Mouse (Mus musculus): Measurements from ENCODE around the gene Lnx2.

The Lnx2 gene

DNA sequence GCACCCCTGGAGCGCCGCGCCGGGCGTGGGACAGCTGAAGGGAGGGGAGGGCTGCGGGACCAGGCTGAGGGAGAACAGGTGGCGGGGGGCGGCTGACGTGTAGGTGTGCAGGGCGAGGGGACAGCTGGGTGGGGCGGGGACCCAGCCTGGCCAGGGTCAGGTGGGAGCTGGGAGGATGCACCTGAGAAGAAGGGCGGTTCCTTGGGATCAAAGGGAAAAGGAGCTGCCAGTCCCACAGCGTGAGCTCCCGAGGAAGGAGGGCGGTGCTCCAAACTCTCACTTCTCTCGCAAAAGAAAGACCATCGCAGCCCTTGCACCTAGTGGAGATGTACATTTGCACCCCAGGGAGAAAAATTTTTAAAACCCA lies 396 bp upstream of the Lnx2 start, which contains the start of gene Polr1d:
TSS of gene Polr1d (plus strand) at position 252 of the 367 bp plus-strand sequence.
- DNase-seq (ENCODE audit: low spot score): no peak

DNA sequence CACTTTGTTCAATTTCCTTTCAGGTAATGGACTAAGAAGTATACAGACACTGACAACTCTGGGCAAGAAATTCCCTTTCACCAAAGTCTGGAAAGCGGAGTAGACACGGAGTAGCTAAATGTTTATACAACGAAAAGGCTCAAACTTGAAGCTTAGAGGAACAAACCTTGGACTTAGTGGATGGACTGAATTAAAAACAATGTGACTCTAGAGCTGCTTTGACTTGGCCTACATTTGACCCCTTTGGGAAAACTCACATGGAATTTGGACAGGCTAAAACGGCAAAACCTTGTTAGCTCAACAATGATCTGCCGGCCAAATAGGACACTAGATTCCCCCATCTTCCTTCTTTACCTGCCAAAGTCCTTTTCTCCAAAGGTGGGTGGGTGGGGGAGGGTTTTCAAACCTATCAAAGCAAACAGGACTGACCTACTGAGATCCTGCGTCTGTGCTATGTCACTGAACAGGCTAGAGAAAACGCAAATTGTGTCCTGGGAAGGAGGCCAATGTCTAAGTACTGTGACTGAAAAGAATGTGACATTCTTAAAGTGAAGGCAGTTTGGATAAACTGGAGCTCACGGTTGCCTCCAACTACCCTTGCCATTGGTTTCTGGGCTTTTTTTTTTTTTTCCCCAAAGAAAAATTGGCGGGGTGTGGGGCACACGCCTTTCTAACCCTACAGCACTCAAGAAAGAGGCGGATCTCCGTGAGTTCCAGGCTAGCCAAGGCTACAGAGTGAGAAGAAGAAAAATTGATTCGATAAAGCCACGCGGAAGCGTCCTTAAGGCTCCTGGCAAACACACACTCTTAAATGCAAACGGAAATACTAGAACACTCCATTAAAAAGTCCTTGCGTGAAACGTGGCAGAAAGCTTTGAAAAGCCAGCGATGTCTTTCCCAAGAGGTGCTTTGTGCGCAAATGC lies 1.0 kb downstream of the Lnx2 start:
- peak; percentile 32 for DNase-seq (ENCODE audit: low spot score)

DNA sequence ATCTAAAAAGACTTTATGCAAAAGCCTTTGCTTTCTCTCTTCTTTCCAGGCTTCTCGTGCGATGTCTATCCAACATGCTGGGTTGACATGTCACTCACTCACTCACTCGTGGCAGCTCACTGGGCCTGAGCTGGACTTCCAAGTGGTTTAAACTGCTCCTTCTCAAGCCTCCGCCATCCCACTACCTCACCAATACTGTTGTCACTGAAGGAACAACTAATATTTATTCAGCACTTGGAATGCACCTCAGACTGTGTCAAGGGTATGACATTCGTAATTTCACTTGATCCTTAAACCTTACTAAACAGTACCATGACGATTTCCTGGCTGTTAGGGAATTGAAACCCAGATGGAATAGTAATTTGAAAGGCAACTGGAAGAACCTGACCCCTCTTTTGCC lies 2.6 kb downstream of the Lnx2 start:
- no peak for DNase-seq (ENCODE audit: low spot score)

DNA sequence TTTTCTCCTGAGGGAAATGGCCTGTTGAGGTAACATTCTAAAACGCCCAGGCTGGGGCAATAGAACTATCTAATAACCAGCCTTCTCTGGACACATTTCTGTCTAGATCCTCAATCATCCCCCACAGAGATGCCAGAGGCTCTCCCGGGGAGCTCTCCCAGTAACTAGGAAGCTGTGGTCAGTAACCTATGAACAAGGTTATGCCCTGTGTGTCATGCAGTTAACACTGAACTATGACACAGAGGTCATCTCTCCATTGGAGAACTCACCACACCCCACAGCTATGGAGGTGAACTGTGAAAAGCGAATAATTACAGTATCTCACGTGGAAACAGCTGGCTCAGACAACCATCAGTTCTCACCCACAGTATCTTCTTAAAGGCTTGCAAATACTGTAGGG lies 4.5 kb downstream of the Lnx2 start:
- no peak for DNase-seq (ENCODE audit: low spot score)

DNA sequence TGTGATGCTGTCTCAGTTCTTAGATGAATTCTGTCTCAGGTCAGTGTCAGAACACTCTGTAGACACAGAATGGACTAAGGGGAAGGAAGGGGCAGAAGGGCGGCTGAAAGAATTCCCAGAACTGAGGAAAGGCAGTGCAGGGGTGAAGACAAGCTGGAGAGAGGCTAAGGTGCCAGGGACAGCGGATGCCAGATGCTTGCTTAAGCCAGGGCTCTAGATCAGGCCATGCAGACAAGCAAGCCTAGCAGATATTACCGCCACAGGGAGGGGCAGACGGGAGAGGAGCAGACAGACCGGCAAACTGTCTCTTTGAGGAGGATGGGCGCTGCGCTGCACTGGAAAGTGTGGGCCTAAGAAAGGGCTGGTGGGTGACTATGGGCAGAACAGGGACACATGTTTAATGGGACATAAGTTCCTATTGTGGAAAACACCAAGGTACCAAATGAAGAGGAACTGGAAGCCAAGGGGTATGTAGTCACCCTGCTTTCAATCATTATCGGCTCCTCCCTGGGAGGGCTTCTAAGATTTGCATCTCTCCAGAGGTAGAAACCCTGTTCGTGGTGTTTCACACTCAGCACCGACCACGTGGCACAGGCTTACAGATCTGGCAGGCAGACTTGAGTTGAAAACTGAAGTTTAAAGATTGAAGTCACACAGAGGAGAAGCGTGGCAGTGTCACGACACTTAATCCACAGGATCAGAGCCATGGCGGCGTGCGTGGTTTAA lies 5.4 kb downstream of the Lnx2 start:
- DNase-seq (ENCODE audit: low spot score): no peak

DNA sequence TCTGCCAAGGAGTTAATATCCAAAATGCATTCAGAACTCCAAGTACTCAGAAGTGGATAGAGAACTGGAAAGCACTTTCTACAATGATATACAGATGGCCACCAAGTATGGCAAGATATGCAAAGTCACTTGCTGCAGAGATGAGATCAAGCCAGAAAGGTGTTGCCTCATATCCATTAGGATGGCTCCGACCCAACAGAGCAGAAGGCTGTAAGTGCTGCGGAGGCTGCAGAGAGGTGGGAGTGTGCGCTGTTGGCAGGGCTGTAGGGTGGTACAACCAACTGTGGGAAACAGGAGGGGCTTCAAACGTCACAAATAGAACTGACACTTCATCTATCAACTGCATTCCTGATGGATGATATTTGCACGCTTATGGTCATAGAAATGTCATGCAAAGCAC lies 7.5 kb downstream of the Lnx2 start:
- DNase-seq (ENCODE audit: low spot score): no peak

DNA sequence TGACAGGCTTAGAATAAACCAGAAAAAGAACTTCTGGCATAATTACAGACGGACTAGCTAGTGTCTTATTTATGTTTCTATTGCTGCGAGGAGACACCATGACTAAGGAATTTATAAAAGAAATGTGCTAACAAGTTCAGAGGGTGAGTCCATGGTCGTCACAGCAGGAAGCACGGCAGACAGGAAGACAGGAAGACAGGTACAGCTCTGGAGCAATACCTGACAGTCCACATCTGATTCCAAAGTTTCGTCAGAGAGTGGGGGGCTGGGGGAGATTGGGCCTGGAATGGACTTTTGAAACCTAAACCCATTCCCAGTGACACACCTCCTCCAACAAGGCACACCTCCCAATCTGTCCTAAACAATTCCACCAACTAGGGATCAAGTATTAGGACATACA lies 9.4 kb downstream of the Lnx2 start:
- DNase-seq (ENCODE audit: low spot score): no peak

DNA sequence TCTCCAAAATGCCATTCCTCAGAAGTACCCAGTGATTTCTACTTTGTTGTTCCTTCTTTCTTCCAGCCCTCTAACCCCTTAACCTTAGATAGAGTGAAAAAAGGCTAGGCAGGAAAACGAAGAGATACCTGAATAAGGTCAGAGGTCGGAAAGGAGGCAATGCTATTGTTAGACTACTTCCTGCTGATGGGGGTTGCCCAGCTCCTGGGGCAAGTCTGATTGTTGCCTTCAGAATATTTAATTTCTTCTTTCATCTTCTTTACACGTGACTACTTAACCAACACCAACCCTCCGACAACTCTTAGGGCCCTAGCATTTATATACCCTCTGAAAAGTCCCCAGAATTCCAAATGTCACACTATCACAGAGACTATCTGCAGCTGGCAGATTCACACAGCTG lies 10.3 kb downstream of the Lnx2 start:
- DNase-seq (ENCODE audit: low spot score): no peak

DNA sequence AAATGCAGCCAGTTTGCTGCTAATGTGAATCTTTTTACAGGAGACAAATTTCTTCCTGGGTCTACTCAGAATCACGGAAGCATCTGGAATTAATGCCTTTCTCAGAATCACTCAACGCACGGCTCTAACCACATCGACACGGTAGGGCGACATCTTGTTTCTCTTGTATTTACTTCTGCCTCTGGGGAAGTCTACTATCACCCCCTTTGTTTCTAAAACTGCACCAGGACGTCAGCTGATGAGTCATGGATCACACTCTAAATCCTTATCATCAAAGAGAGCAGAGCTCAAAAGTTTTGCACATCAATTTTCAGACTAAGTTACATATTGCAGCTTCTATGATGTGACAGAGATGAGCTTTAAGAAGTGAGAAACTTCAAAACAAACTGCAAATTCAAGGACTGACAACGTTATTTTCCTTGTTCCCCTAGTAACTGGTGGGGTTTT lies 13.1 kb downstream of the Lnx2 start:
- DNase-seq (ENCODE audit: low spot score): no peak

DNA sequence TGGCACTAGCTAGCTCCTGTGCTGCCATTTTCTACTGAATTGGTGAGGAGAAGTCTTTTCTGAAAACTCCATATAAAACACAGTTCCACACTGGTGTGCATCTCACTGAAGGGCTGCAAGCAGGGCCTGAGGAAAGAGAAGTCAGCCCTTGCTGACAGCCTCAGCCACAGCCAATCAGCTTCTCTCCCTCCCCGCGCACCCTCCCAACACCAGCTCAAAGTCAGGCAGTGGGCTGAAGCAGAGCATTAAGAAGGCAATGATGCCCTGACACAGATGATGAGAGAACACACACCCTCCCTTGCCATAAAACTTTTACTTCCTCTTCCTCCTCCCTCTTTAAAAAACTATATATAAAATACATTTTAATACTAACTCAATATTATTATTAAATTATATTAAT lies 16.4 kb downstream of the Lnx2 start:
- no peak for DNase-seq (ENCODE audit: low spot score)

DNA sequence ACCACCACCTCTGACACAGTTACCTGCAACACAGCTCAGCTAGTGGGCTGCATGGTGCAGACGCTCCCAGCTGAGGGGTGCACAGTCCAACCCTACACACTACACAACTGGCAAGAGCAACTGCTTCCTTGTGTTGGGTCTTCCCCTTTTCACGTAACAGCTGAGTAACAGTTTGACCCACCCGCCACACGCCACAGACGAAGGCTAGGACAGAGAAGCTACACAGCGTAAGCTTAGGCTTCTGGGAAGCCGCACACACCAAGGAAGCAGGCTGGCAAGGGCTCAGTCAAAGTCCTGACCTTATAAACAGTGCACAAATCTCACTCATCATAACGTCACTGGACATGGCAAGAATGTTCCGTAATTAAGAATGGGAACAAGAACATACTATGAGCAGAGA lies 17.1 kb downstream of the Lnx2 start:
- DNase-seq (ENCODE audit: low spot score): no peak

DNA sequence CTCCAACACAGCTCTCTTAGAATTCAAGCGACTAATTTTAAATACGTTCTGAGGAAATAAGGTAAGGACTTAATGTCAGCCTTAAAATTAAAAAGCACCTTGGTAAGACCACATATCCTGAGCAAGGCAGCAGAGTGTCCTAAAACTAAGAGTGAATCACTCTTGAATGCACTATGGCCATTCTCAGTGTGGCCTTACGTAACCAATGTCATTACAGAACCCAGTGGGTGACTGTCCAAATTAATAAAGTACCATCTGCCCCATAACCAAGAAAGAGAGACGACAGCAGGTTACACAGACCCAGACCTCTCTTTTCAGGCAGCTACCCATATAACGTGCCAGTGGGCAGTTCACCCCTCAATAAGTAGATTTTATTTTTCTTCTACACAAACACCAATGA lies 17.7 kb downstream of the Lnx2 start:
- DNase-seq (ENCODE audit: low spot score): no peak

DNA sequence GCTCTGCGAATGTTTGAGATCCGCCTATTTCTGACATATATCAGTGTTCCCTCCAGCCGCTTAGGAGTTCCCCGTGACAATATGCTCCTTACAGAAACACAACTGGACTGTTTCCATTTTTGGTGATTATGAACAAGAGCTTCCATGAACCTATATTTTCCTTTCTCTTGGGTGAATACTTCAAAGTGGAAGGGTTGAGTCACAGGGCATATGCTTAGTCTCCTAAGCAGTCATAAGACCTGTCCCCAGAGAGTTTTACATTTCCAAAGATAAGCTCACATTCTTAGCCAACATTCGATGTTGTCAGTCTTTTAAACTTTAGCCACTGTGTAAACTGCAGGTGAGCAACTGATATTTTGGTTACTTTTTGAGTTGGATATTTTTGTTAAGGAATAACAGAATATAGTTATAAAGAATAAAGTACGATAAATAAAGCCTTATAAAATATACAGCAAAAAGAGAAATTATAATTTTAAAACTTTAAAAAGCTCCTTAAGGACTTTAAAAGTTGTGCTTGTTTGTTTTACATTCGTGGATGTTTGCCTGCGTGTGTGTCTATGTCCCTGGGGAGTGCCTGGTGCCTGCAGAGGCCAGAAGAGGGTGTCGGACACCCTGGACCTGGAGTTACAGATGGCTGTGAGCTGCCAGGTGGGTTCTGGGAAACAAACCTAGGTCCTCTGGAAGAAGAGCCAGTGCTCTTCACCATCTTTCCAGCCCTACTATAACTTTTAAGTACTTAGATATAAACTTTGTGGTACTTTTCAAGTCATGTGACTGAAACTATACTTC lies 18.6 kb downstream of the Lnx2 start:
- DNase-seq (ENCODE audit: low spot score): no peak

DNA sequence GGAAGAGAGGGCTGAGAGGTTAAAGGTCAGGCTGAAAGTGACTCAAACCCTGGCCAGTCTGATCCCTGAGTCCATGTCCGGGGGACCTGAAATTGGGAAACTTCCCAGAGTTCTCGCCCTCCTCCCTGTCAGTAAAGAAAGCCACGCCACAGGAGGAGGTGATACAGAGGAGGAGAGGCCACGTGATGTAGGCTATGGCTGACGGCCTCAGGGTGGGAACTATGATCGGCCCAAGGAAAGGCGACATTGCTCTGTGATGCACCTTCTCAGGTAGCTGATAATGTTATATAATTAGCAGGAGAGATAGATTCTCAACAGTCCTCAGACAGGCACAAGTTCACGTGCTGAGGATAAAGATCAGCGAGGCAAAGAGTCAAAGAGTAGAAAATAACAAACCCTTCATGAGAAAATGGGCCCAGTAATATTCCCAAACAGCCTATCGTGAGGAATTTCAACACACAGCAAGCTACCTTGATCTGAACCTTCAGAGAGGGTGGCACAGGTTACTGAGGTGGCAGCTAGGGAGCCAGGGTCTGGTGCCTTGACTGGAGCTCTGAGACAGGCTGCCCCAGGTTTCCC lies 19.6 kb downstream of the Lnx2 start:
- DNase-seq (ENCODE audit: low spot score): no peak

DNA sequence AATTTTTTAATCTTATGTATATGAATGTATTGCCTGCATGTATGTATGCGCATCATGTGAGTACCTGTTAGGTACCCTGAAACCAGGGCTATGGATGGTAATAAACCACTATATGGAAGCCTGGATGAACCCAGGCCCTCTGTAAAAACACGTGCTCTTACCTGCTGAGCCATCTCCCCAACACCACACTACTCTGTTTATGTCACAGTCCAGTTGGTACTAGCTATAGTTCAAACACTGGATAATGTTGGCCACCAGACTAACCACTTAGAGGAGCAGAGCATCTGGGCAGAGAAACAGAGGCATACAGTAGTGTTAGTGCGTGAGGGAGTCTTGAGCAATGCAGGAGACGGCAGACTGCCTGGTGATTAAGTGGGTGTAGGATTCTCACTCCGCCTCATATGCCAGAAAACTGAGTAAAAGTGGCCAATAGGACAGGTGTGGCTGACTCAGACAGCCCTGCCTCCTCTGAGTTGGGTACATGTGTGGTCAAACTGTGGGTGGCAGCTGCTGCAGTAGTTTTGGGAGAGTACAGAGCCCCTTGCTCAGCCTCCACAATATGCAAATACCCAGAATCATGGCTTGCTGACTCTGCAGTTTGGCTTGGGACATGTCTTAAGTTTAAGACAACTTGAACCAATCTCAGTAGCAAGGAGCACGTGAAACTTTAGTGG lies 20.7 kb downstream of the Lnx2 start:
- no peak for DNase-seq (ENCODE audit: low spot score)

DNA sequence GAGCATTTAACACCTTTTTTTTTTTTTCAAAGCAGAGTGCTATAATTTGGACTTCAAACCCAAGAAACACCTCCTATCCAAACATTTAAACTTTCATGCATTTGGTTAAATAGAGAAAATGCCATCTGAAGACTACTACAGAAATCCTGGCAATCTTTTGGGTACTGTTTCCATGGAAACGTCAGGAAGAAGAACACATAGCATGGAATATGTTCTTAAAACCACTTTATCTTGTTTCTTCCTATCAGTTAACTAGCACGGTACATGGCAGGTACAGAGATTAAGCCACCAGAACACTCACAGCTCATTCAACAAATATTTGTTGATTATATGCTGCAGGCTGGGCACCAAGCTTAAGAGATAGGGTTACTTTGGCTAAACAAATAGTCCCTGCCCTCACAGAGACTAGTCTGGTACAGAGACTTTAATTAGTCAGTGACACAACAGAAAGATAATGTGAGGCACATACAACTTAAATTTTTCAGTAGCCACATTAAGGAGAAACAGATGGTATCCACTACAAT lies 21.6 kb downstream of the Lnx2 start:
- DNase-seq (ENCODE audit: low spot score): no peak

DNA sequence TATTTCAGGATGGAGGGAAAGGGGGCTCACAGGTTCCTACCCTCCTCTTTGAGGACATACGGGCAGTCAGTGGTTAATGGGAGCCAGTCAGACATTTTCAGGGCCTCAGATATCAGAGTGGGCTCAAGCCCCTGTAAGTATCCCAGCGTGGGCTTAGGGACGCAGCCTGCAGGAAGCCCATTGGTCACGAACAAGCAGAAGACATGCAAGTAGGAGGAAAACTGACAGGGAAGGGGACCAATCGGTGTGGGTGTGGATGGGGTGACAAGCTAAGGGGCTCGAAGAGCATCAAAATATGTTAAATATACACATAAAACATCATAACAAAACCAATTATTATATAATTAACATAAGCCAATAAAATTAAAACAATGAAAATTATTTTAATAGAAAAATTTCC lies 22.1 kb downstream of the Lnx2 start:
- DNase-seq (ENCODE audit: low spot score): no peak

DNA sequence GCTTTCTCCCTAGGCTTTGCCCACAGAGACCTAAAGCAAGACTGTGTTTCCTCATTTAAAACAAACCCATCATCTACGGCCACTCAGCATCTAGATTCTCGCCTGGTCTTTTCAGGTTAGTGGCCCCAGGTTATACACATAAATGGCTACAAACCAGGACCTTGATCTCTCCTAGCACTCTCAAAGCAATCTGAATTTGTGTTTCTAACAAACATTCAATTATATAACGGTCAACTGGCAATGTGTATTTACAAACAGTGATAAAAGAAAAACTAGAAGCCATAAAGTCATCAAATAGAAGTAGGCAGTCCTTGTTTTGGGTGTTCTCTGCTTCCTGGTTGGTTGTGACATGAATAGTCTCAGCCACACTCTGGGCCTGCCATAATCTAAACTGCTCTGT lies 22.9 kb downstream of the Lnx2 start:
- no peak for DNase-seq (ENCODE audit: low spot score)

DNA sequence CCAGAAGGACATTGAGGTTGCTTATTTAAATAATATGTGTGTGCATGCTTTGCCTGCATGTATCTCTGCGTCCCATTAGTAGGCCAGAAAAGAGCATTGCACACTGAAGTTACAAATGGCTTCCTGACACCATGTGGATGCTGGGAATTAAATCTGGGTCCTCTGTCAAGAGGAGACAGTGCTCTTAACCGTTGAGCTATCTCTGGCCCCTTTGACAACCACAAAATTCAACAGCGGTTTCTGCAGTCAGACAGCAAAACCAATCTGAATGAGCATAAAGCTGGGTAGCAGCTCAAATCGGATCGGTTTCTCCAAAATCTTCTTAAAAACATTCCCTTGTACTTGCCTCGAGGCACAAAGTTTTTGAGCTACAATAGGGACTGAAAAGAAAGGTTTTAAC lies 23.3 kb downstream of the Lnx2 start:
- no peak for DNase-seq (ENCODE audit: low spot score)

DNA sequence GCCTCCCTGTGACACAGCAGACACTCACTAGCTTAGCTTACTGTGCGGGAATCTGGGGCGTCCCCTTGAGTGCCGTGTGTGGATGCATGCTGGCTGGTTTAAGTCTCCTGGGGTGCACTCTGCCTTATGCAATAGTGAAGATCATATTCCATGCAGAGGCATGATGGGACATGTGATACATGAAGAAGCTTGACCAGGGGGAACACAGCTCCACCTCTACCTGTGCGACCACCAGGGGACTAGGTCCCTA lies 24.2 kb downstream of the Lnx2 start:
- DNase-seq (ENCODE audit: low spot score): no peak

DNA sequence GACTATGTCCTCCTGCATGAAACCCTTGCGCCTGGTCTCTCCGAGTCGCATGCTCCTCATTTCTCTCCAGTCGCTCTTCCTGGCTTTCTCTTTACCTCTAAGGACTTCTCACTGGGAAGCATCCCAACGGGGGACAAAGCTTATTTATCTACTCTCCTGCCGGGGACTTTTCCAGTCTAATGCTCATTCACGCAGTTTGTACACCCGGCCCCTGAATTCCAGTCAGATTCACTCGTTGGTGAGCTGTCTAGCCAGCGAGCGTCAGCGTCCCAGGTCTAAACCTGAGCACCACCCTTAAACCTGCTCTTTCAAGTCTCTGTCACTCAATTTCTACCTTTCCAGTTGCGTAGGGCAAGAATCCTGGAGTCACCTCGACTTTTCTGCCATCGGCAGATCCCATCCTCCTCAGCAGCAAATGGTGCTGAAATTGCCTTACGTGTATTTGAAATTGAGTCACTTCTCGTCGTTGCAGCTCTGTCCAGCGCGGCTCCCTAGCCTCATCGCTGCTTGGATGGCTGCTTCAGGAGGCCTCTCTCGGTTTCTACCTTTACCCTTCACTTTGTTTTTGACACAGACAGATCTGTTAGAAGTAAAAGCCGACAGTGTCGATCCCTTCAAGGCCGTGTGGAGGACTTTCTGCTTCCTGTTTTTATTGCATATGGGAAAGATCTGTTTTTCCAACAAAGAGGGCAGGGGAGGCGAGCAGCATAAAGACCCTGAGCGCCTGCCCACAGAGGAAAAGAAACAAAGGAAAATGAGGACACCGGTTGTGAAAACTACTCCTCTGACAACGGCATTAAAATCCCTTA lies 24.7 kb downstream of the Lnx2 start:
- DNase-seq (ENCODE audit: low spot score): no peak

Measured in c-Kit-positive CD71-positive TER-119-positive erythroid progenitor cells, embryonic 14.5 days (primary cell).